Mouse (Mus musculus) lung, embryonic 14.5 days (tissue): ENCODE results near the gene Cntnap2. TPM values are rescaled to one million over a fixed set of nuclear protein-coding genes. Genes with fewer than 3 reads are reported as not detected.
A peak's percentile ranks its signal among the peaks of the same experiment; 100 is the strongest.
"Not testable (repeated sequence)": the region's sequence is repeated elsewhere in the genome, so short reads cannot be mapped to it uniquely, and the experiment has no call there.

Experiments used
- ATAC-seq: fragments of 200-750 bp; cut with Nextera tagmentation; 2 replicates; pipeline ENCODE4 v1.8.0; 2017; ENCODE audit warnings: mild to moderate bottlenecking, moderate TSS enrichment, moderate library complexity; ENCODE audit not compliant: insufficient read depth
- DNase-seq: peaks from one replicate; pipeline ENCODE4 v3.0.0-alpha.2; 2015
- H3K27ac ChIP-seq: fragments of 300-500 bp; sonication (generic); 2 replicates; pipeline ENCODE4 v1.5.1; 2014; ENCODE audit warnings: low read depth, mild to moderate bottlenecking, moderate library complexity
- H3K27me3 ChIP-seq: fragments of 300-500 bp; sonication (generic); 2 replicates; pipeline ENCODE4 v1.6.1; 2014; ENCODE audit warnings: low read length, control low read depth; ENCODE audit not compliant: insufficient read depth
- H3K36me3 ChIP-seq: fragments of 300-500 bp; sonication (generic); 2 replicates; pipeline ENCODE4 v1.6.1; 2014; ENCODE audit warnings: control low read depth; ENCODE audit not compliant: insufficient read depth
- H3K4me1 ChIP-seq: fragments of 300-500 bp; sonication (generic); 2 replicates; pipeline ENCODE4 v1.6.1; 2014; ENCODE audit warnings: antibody characterized with exemption, control low read depth; ENCODE audit not compliant: insufficient read depth
- H3K4me2 ChIP-seq: fragments of 300-500 bp; sonication (generic); 2 replicates; pipeline ENCODE4 v1.6.1; 2014; ENCODE audit warnings: mild to moderate bottlenecking
- H3K4me3 ChIP-seq: fragments of 300-500 bp; sonication (generic); 2 replicates; pipeline ENCODE4 v1.5.1; 2014; ENCODE audit warnings: low read depth, low read length
- H3K9ac ChIP-seq: fragments of 300-500 bp; sonication (generic); 2 replicates; pipeline ENCODE4 v1.6.1; 2014
- H3K9me3 ChIP-seq: fragments of 300-500 bp; sonication (generic); 2 replicates; pipeline ENCODE4 v1.6.1; 2016; ENCODE audit warnings: low read depth, low read length, control low read depth
- CTCF ChIP-seq: IDR thresholded peaks from 2 replicates; pipeline ENCODE4 v1.5.1; 2016; ENCODE audit warnings: antibody characterized with exemption, low read depth
- WGBS: fragments of 180-500 bp; shearing (Covaris S2); extraction: QIAGEN DNeasy Blood & Tissue Kit; methylation state at CpG from one replicate; pipeline ENCODE4 v1.1.7; 2014; 5-methylcytosine and 5-hydroxymethylcytosine counted together
- polyA plus RNA-seq: library from polyadenylated mRNA; unstranded; fragments of >200 nt; fragmentation: Nextera tagmentation; extraction: Ambion mirVana; gene quantifications from 2 replicates; pipeline ENCODE4 v1.2.1, GENCODE M21; 2014

The Cntnap2 gene
- polyA plus RNA-seq, 1 experiment from 2014 or later: 1.0 TPM

DNA sequence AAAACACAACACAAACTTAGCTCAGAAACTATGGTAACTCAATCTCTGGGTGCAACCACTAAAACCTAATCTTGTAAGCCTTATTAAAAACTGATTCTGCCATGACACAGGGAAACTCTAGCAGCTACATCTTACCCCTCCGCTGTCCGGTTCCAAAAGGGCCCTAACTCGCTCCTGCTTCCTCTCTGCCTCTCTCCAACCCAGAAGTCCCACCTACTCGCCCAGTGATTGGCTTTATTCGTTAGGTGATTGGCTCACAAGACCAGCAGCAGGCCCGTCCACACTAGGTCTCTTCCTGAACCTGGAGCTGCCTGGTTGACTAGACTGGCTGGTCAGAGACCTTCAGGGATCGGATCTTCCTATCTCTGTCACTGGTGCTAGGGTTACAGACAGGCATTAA, 2131.1 kb downstream of the Cntnap2 start:
- Histone ChIP-seq H3K4me1 (no peaks in the 10 kb centered on the region), H3K36me3 (no peaks in the 10 kb centered on the region), H3K4me3 (no peak overlapping the region), H3K9ac (no peak overlapping the region), H3K9me3 (no peaks in the 10 kb centered on the region), H3K27me3 (no peaks in the 10 kb centered on the region), H3K4me2 (no peak overlapping the region), H3K27ac (no peak overlapping the region)
- no peak for ATAC-seq
- DNase-seq: no peak
- TF ChIP-seq CTCF: no peak
- 78% methylated on average over 7 of the region's 7 CpGs for WGBS

- DNase-seq: peak; percentile 87
- peak overlapping the region; percentile 42 for H3K4me2 ChIP-seq
- H3K27ac ChIP-seq: no peak overlapping the region
- no peaks in the 10 kb centered on the region for H3K36me3 ChIP-seq
- H3K9me3 ChIP-seq: no peaks in the 10 kb centered on the region
- TF ChIP-seq CTCF: peak; percentile 82
- 13% methylated on average over 7 of the region's 7 CpGs for WGBS
- no peak overlapping the region for H3K4me3 ChIP-seq
- H3K4me1 ChIP-seq: no peaks in the 10 kb centered on the region
- H3K27me3 ChIP-seq: no peaks in the 10 kb centered on the region
- no peak; the same call in 1 of the 2 replicates for ATAC-seq
- no peak overlapping the region for H3K9ac ChIP-seq
Measured at GRCm38 (mm10) chr6:47191277-47191800, 2132.2 kb downstream of the Cntnap2 start.

GRCm38 (mm10) chr6:47191940-47192339, 2132.8 kb downstream of the Cntnap2 start:
- Histone ChIP-seq H3K4me2 (peak overlapping the region; percentile 42), H3K36me3 (no peaks in the 10 kb centered on the region), H3K4me1 (no peaks in the 10 kb centered on the region), H3K27ac (no peak overlapping the region), H3K9ac (no peak overlapping the region), H3K27me3 (no peaks in the 10 kb centered on the region), H3K9me3 (no peaks in the 10 kb centered on the region), H3K4me3 (no peak overlapping the region)
- ATAC-seq: peak; percentile 21; the same call in 1 of the 2 replicates
- DNase-seq: no peak
- 77% methylated on average over 10 of the region's 10 CpGs for WGBS
- TF ChIP-seq CTCF: no peak

DNA sequence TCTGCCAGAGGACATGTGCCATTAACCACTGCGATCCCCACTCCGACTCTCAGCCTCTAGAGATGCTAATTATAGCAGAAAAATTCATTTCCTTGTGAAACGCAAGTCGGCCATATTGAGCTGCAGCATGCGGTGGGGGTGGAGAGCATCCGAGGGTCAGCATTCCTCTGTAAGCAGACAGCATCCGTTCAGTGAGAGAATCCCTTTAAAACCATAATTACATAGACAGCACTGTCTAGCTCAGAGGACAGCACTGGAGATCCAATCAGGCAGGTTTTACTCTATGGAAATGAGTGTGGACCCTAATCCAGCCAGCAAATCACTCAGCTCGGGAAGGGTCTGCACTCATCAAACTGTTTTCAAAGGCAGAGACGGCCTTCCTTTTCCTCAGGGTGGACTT, 2133.3 kb downstream of the Cntnap2 start:
- no peaks in the 10 kb centered on the region for H3K4me1 ChIP-seq
- H3K36me3 ChIP-seq: no peaks in the 10 kb centered on the region
- no peak overlapping the region for H3K4me3 ChIP-seq
- H3K27ac ChIP-seq: no peak overlapping the region
- H3K27me3 ChIP-seq: no peaks in the 10 kb centered on the region
- DNase-seq (no peak), ATAC-seq (no peak; the same call in 1 of the 2 replicates)
- 59% methylated on average over 9 of the region's 9 CpGs for WGBS
- no peaks in the 10 kb centered on the region for H3K9me3 ChIP-seq
- no peak overlapping the region for H3K9ac ChIP-seq
- H3K4me2 ChIP-seq: no peak overlapping the region
- no peak for TF ChIP-seq CTCF

- no peak for TF ChIP-seq CTCF
- Histone ChIP-seq H3K4me3 (no peak overlapping the region), H3K9me3 (no peaks in the 10 kb centered on the region), H3K9ac (no peak overlapping the region), H3K4me2 (no peak overlapping the region), H3K27ac (no peak overlapping the region), H3K36me3 (no peaks in the 10 kb centered on the region), H3K4me1 (no peaks in the 10 kb centered on the region), H3K27me3 (no peaks in the 10 kb centered on the region)
- no peak for ATAC-seq
- no peak for DNase-seq
Measured at GRCm38 (mm10) chr6:47197570-47197969, 2138.4 kb downstream of the Cntnap2 start.

DNA sequence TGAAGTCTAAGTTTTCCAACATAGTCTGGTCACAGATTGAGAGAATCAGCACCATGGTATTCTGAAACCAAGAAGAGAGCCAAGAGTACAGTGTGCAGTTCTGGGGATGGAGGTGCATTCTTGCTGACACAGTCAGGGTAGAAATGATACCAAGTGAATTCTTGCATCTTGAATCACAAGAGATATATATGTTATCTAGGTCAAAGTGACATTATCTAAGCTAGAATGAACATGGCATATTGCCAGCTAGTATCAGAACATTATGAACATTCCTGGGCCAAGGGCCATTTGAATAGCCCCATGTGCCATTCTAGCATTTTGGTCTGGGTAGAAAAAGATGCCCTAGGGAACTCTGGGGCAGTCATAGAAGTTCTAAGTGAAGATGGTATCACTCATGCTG, 2141.5 kb downstream of the Cntnap2 start:
- Histone ChIP-seq H3K9ac (no peak overlapping the region), H3K27ac (no peak overlapping the region), H3K9me3 (no peaks in the 10 kb centered on the region), H3K4me3 (no peak overlapping the region), H3K36me3 (no peaks in the 10 kb centered on the region), H3K27me3 (no peaks in the 10 kb centered on the region), H3K4me1 (no peaks in the 10 kb centered on the region), H3K4me2 (no peak overlapping the region)
- DNase-seq (no peak), ATAC-seq (no peak)
- no peak for TF ChIP-seq CTCF

DNA sequence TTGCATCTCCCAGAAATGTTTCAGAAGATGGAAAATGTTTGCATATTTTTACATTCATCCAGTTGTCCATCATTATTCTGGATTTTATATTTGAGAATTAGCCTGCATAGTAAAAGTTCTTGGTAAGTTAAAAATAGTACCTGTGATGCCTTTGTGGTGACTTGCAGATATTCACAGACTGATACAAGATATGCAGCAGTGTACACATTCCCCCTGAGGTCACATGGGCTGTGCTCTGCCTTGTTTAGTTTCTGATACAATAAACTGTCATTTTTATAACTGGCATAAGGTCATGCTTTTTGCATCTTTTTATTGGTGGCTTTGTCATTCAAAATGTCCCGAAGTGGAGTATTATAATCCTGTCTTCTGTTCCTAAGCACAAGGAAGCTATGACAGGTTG, 2148.9 kb downstream of the Cntnap2 start:
- no peaks in the 10 kb centered on the region for H3K4me1 ChIP-seq
- TF ChIP-seq CTCF: no peak
- H3K9me3 ChIP-seq: no peaks in the 10 kb centered on the region
- ATAC-seq: no peak
- no peak for DNase-seq
- H3K4me2 ChIP-seq: no peak overlapping the region
- no peaks in the 10 kb centered on the region for H3K36me3 ChIP-seq
- 66% methylated on average over 1 of the region's 1 CpGs for WGBS
- H3K4me3 ChIP-seq: no peak overlapping the region
- no peak overlapping the region for H3K27ac ChIP-seq
- no peak overlapping the region for H3K9ac ChIP-seq
- H3K27me3 ChIP-seq: no peaks in the 10 kb centered on the region

GRCm38 (mm10) chr6:47214731-47215130, 2155.6 kb downstream of the Cntnap2 start:
- ATAC-seq (no peak), DNase-seq (no peak)
- H3K9ac ChIP-seq: no peak overlapping the region
- H3K9me3 ChIP-seq: no peaks in the 10 kb centered on the region
- no peak overlapping the region for H3K4me2 ChIP-seq
- no peaks in the 10 kb centered on the region for H3K4me1 ChIP-seq
- H3K27ac ChIP-seq: no peak overlapping the region
- H3K4me3 ChIP-seq: no peak overlapping the region
- no peaks in the 10 kb centered on the region for H3K27me3 ChIP-seq
- H3K36me3 ChIP-seq: no peaks in the 10 kb centered on the region
- no peak for TF ChIP-seq CTCF

- H3K9me3 ChIP-seq, DNase-seq, H3K27me3 ChIP-seq, H3K36me3 ChIP-seq, H3K4me3 ChIP-seq, H3K27ac ChIP-seq, ATAC-seq, H3K4me2 ChIP-seq, H3K4me1 ChIP-seq, H3K9ac ChIP-seq: not testable (repeated sequence)
- 67% methylated on average over 1 of the region's 1 CpGs for WGBS
Measured at GRCm38 (mm10) chr6:47223578-47223977, 2164.4 kb downstream of the Cntnap2 start.

- H3K9me3 ChIP-seq, DNase-seq, H3K4me1 ChIP-seq, H3K27me3 ChIP-seq, H3K27ac ChIP-seq, H3K4me2 ChIP-seq, H3K4me3 ChIP-seq, ATAC-seq, H3K36me3 ChIP-seq, H3K9ac ChIP-seq: not testable (repeated sequence)
- WGBS: 74% methylated on average over 3 of the region's 3 CpGs
Measured at GRCm38 (mm10) chr6:47225391-47225790, 2166.2 kb downstream of the Cntnap2 start.
